Mouse (Mus musculus) liver, postnatal 0 days (tissue): ENCODE results near the gene Zfp618.

Source experiments
- CTCF ChIP-seq: sonication (generic); IDR thresholded peaks from 2 replicates; pipeline ENCODE4 v1.5.1; 2016; ENCODE audit warnings: antibody characterized with exemption, low read depth
- EP300 ChIP-seq: IDR thresholded peaks from 2 replicates; pipeline ENCODE4 v1.6.1; 2016; ENCODE audit warnings: antibody characterized with exemption, low read depth, mild to moderate bottlenecking

DNA sequence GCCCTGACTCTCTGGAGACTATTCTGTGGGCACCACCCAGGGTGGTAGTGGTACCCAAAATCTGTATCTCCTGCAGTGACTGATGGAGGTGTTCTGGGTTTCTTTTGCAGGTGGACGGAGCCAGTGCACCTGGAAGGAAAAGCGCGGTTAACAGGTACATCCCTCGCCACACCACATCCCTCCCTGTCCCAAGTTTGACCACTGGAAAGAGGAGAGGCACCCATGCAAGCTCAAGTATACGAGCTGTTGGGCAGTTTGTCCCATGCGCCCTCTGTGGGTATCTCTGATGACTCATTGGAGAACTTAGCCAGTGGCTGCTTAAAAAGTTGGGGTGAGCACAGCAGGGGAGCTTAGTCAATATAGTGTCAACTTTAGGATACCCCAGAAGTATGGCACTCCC, 96.0 kb downstream of the Zfp618 start:
- TF ChIP-seq EP300 (no peak), CTCF (no peak)
